Mouse (Mus musculus): ENCODE data around the gene Ercc6. TPM values are rescaled to one million over a fixed set of nuclear protein-coding genes. Genes with fewer than 3 reads are reported as not detected.

Gene Ercc6
- 10 to 100 TPM; 48.9 to 52.1 TPM for total RNA-seq (2023)

GRCm38 (mm10) chr14:32513336-32514032 lies at the start of gene Ercc6:
Gene Ercc6, plus strand, starts transcription at chr14:32513521.

GRCm38 (mm10) chr14:32464601-32465505 lies 48.5 kb upstream of the Ercc6 start, which contains the start of gene Slc18a3:
Gene Slc18a3, minus strand, starts transcription at chr14:32464850.

GRCm38 (mm10) chr14:32465889-32466288 lies 47.4 kb upstream of the Ercc6 start, which contains the start of gene Chat:
Gene Chat, minus strand, starts transcription at chr14:32465989.

GRCm38 (mm10) chr14:32599290-32600041 lies 86.1 kb downstream of the Ercc6 start, which contains the start of gene Prrxl1:
Gene Prrxl1, plus strand, starts transcription at chr14:32599407.

Other genes with a start within 250 kb of the Ercc6 start
- under 1 TPM in 1 of 2 experiments, not detected in 1; 0.15 TPM for gene Ogdhl, start 191.5 kb upstream of the Ercc6 start, total RNA-seq (2023)
- not detected for gene 1700024G13Rik, start 125.1 kb upstream of the Ercc6 start, total RNA-seq (2023)
- gene Slc18a3, start 48.7 kb upstream of the Ercc6 start, total RNA-seq (2023): not detected
- gene Chat, start 47.5 kb upstream of the Ercc6 start, total RNA-seq (2023): not detected
- gene Prrxl1, start 85.9 kb downstream of the Ercc6 start, total RNA-seq (2023): not detected
- gene 3425401B19Rik, start 171.8 kb downstream of the Ercc6 start, total RNA-seq (2023): not detected